Mouse (Mus musculus): ENCODE results near the gene Fbxo42.
A peak's percentile ranks its signal among the peaks of the same experiment; 100 is the strongest.

Fbxo42 gene

DNA sequence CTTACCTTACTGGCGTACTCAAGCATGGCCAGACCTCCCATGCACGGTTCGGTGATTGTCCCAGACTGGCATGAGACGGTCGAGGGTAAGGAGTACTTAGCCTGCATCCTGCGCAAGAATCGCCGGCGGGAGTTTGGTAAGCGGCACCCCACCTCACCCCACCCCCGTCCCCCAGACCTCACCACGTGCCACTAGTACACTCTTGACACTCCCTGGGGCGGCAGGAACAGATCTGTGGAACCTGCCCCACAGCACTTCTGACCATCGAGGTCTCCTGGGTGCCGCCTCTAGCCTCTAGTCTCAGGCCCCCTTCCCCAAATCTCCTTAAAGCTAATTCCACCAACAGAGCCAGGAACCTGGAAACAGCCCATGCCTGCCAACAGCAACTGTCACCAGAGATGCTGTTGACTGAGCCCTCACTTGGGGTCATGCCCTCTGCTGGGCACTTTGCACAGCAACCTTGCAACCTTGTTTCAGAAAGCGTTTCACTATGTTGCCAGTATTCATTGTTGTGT is 66.7 kb downstream of the Fbxo42 start:
- DNase-seq (ENCODE audit: low read depth, low spot score), result peak; percentile 48

DNA sequence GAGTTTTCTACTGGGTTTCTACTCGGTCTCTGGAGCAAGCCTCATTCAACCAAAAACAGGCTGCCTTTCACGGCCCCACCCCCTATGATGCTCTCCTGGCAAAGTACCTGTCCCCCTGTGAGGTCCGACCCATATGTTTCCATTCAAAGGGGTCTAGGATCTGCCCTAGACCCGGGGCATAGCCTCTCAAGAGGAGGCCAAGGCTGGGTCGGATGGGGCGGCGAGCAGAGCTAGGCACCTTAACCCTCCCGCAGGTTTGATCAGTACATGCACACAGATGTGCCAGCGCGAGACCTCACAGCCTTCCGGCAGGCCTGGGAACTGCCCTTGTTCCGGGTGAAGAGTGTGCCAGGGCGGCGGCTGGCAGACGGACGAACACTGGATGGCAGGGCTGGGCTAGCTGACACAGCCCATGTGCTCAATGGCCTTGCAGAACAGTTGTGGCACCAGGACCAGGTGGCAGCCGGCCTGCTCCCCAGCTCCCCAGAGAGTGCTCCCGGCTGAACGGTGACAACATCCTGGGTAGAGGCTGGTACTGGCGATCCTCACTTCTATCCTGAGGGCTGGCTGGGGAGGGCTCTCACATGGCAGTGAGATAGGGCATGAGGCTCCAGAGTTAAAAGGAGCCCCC is 72.0 kb downstream of the Fbxo42 start:
- DNase-seq (ENCODE audit: low read depth, low spot score), result no peak

DNA sequence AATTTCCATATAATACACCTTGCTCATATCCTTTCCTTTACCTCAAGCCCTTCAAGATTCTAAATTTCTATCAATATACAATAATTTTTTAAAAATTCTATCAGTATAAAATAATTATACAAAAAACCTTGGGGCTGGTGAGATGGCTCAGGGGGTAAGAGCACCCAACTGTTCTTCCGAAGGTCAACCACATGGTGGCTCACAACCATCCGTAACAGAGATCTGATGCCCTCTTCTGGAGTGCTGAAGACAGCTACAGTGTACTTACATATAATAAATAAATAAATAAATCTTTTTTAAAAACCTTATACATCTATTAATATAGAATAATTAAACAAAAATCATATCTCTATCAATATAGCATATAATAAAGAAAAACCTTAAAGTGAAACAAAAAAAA is 74.1 kb downstream of the Fbxo42 start:
- no peak for DNase-seq (ENCODE audit: low read depth, low spot score)

DNA sequence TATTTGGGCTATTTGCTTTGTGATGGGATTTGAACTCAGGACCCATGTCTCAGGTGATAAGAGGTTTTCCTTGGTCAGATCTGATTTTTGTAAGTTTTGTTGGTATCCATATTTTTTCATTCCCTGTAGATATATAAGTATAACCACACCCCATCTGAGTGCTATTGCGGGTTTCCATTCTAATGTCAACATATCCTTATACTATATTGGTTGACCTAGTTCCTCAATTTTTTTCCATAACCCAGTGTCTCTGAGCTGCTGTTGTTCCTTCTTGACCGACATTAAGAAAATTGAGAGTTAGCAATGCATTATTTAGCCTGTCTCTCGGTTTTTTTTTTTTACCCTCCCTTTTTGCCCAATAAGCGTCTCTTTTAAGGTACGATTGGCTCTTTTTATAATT is 75.0 kb downstream of the Fbxo42 start:
- no peak for DNase-seq (ENCODE audit: low read depth, low spot score)

DNA sequence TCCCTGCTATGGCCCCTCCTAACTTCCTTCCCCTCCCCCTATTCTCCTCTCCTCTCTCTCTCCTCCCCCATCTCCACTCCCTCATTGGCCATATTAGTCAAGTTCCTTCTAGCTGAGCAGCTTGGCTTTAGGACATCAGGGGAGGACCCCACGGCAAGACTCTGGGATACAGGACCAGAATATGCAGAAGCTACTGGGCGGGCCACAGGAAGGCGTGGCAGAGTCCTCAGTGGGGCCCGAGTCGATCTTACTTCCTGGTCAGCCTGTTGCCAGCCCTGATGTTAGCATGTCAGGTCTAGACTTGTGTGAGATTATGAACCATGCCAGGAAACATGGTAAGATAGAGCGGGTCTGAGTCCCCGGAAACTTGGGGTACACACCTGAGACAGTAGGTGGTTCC is 81.0 kb downstream of the Fbxo42 start:
- DNase-seq (ENCODE audit: low read depth, low spot score), result no peak

DNA sequence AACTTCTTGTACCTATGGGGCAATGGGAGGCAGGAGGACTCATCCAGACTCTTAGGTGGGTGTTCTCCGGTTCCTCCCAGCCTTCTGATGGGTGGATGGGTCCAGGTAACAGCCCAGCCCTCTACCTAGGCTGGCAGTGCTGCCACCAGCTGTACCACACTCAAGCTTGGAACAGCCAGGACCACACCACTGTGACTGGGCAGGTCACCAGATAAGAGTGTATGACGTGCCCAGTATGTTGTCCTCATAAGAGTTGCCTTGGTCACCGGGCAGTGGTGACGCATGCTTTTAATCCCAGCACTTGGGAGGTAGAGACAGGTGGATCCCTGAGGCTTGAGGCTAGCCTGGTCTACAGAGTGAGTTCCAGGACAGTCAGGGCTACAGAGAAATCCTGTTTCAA is 85.5 kb downstream of the Fbxo42 start:
- DNase-seq (ENCODE audit: low read depth, low spot score), result no peak

DNA sequence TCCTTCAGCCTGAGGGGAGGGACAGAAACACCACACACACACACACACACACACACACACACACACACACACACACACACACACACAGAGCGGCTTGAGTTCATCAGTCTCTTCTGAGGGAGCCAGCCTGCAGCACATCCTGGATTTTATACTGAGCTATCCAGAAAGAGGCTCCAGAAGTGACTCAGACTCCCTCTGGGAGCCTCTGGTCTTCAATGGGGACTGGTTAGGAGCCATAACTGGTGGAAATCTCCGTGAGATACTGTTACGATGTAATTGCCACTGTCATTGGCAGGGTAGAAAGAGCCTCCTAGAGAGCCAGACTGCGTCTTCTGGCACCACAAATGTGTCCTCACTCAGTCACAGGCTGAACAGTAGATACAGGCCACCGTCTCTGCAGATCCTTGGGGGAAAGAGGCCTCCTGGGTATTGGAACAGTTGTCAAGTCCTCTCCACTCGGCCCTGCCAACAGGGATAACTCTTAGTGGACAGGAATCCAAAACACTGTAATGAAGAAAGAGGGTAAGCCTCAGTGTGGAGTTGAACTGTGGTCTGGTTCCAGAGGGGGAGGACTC is 87.9 kb downstream of the Fbxo42 start:
- no peak for DNase-seq (ENCODE audit: low read depth, low spot score)

DNA sequence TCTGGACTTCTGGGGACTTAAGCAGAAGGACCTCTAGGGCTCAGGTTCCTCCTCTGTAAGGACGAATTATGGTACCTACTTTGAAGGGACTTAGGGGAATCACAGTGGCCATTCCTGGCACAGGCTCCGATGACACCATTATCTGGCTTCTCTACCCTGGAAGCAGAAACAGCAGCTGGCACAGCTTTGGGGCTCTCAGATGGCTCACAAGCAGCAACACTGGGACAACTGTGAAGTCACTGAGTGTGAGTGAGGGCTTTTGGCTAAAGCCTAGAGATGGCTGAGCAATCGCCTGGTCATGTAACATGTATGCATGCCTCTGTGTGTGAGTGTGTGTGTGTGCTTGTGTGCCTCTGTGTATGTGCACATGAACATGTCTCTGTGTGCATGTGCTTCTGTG is 89.1 kb downstream of the Fbxo42 start:
- no peak for DNase-seq (ENCODE audit: low read depth, low spot score)

DNA sequence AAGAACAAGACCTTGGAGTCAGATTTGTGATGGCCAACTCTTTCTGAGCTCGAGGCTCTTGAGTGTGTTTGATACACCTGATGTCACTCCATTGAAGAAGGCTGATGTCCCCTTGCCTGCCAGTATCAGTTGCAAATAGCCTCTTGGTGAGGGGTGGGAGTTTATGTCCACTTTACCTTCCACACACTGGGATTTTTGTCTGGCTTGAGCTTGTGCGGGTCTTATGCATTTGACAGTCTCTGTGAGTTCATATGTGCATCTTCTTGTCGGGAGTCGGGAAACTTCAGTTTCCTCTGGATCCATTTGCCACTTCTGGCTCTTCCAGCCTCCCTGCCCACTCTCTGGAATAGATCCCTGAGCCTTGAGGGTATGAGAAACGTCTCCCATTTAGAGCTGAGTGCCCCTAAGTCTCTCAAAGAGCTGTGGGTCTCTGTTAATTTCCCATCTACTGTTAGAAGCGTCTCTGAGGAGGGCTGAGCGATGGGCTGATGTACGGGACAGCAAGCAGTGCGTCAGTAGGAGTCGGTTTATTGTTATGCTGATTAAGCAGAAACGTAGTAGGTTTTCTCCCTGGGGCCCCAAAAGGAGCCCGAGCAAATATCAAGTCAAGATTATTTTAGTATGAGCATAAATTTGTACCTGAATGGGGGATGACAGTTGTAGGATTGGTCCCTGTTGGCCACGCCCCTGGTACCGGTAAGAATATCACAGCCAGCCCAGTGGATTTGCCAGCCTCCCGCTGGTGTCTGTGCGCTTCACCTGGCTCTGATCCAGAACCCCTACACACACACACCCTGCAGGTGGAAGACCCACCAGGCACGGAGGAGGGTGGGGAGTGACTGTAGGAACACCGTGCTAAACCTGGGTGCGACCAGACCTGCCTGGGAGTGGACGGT is 91.0 kb downstream of the Fbxo42 start:
- no peak for DNase-seq (ENCODE audit: low read depth, low spot score)

DNA sequence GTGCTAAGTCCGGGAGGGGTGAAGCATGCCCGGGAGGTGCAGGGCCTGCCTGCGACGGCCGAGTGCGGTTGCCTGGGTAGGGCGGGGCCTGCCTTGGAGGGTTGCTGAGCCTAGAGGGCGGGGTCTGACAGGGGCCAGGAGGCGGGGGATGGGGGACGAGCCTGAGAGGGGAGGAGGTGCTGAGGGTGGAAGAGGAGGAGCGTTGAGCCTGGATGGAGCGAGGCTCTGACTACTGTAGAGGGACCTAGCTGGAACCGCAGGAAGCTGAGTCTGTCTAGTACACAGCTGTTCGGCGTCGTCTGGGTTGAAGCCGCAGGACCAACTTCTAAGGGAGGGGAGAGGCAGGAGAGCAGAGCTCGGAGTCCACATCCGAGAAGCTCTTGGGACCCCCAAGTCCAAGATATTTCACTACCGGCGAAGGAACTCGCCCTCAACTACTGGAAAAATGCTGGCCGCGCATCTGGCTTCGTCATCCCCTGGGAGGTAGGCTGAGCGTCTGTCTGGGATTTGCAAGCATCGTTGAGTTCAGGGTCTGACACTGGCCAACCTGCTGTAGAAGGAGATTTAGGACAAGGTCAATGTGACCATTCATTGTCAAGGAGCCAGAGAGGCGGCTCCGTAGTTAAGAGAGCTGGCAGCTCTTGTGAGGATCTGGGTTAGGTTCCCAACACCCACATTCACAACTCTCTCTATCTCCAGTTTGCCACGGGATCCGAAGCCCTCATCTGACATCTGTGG is 91.8 kb downstream of the Fbxo42 start, which contains the start of gene Arhgef19:
Arhgef19 (plus strand) TSS at position 112 of the 738 bp plus-strand sequence.
- peak; percentile 77 for DNase-seq (ENCODE audit: low read depth, low spot score)

DNA sequence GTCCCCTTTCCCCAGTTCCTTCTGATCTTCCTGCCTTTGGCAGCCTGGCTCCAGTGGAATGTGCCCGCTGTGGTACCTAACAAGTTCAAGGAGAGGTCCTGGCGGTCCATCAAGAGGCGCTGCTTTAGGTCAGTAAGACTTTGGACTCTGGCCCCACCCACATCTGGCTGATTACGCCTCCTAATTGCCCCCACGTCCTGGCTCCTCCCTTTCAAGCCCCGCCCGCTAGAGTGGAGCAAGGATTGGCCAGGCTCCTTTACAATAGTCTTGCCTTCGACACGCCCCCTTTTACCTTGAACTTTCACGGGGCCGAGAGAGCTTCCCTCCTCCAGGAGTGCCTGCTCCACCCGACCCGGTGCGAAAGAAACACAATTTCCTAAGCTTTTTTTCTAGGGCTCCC is 92.9 kb downstream of the Fbxo42 start:
- DNase-seq (ENCODE audit: low read depth, low spot score), result peak; percentile 26

DNA sequence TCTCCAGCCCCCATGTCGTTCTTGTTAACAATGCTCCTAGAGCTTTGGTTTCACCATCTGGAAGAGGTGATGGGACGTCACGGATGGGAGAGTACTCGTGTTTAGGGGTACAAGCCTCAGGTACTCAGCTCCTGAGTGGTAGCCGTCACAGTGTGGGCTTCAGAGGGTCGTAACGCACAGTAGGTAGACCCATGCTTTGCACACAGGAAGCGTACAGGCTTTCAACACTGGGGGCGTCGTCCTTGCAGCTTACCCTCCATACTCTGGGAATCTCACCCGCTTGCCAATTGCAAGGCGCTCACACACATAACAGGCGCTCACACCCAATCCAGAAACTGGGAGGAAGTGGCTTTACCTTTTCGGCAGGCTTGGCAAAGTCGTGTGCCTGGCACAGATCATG is 94.1 kb downstream of the Fbxo42 start:
- no peak for DNase-seq (ENCODE audit: low read depth, low spot score)

DNA sequence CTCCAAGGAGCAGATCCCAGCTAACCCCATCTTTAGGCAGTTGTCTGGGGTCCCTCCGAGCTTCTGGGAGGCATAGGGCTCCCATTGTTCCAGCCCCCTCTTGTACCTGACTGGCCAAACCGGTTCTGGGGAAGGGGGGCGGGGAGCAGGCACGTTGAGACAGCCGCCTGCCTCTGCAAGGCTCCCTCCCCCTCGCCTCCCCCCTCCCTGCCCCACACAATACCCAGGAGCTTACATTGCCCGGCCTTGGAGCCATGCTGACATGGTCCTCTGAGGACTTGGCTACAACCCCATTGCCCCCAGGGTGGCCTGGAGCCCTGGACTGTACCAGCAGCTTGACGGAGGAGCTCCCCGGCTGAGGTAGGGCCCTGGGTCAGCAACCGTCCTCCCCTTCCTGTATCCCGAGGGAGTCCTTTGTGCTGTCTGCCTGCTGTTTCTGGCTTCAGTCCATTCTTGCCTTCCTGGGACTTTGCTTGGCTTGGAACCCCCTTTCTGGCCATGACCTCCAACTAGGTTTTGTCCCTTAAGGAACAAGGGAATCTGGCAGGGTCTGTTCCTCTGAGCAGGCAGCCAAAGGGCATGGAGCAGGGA is 95.0 kb downstream of the Fbxo42 start:
- DNase-seq (ENCODE audit: low read depth, low spot score), result no peak

DNA sequence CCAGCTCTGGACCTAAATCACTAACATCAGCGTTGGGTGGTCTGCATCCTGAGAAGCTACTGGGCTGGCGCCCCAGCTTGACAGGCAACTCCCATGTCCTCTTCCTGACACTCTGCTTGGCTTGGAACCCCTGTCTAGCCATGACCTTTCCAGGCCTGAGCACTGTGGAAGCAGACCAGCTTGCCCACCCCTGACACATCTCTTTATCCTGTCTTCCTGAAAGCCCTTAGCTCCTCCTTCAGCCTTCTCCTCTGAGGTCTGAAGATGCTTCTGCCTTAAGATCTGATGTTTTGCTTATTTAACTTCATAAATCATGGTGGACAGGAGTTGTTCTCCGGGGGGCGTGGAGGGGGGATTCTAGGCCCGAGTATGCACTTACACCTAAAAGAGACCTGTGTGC is 95.9 kb downstream of the Fbxo42 start:
- DNase-seq (ENCODE audit: low read depth, low spot score), result no peak

DNA sequence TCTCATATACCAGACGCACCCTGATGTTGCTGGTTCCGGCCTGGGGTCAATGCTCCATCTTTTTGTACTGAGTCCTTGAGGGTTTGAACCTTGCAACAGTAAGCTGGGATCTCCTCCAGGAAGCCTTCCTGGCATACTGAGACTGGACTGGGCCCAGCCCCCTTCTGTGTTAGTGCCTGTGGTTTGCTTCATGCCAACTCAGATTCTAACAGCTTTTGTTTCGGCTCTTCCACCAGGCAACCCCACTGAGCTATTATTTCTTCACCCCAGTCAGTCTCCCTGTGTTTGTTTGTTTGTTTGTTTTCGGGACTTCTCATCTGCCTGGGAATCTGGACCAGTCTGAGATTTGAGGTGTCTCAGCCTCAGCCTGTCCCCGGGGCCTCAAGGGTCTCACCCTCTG is 96.7 kb downstream of the Fbxo42 start:
- no peak for DNase-seq (ENCODE audit: low read depth, low spot score)

DNA sequence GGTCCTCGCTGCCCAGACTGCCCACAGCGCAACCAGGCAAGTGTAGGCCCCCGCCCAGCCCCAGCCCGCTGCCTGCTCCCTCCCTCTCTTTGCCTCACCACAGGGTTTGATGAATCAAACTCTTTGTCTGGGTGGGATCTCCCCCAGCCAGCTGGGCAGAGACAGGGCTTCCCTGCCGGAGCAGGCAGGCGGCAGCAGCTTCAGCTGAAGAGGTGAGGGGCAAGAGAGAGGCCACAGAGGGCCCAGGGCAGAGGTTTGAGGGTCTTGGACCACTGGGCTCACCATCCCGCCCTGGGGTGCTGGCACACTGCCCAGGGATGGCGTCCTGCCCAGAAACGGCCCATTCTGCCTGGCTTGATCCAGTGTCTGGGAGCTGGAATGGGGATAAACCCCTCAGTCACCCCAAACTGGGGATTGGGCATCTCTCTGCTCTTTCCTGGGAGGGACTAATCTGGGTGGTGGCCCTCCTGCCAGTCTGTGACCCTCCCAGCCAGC is 97.3 kb downstream of the Fbxo42 start:
- DNase-seq (ENCODE audit: low read depth, low spot score), result no peak

DNA sequence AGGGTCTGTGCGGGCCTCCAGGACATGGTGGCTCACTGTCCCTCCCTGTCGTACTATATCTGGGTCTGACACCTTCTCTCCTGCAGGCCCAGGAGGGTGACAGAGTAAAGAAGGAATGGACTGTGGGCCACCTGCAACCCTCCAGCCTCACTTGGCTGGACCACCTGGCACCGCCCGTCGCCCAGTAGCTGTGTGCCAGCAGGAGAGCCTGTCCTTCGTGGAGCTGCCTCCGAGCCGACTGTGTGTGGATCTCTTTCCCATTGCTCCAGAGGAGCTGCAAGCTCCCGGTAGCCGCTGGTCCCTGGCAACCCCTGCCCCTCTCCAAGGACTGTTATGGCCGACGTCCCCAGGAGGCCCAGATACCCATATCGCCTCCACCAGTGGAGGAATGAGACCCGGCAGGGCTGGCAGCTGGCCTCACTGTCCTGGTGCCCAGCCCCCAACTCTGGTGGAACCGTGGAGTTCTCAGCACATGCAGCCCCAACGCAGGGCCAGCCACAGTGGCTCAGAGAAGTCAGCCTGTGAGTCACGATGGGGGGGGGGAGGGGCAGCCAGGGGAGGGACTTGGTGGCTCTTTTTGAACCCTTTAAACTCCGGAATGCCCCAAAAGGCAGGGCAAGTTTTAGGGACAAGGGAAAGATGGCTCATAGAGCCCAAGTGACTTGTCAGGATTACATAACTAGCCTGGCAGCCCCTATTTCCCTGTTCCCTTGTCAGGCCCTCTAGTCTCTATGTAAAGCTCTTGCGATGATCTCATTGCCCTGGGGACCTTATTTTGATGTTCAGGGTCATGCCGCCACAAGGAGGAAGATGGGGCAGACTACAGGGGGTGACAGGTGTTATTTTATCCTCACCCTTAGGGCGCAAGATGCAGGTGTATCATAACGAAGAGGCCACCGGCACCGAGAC is 98.6 kb downstream of the Fbxo42 start:
- no peak for DNase-seq (ENCODE audit: low read depth, low spot score)

DNA sequence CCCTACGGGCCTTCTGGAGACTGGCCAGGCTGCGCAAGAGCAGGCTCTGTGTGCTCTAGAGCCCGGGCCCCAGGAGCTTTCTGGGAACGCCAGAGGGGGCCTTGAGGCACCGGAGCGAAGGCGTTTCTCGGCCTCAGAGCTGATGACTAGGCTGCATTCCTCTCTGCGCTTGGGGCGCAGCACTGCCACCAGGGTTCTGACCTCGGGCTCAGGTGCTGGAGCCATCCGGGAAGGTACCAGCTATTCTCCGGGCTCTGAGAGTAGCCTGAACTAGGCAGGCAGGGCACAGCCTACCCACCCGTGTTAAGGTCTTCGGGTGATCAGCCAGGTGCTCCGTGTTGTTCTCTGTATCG is 99.3 kb downstream of the Fbxo42 start:
- DNase-seq (ENCODE audit: low read depth, low spot score), result no peak

DNA sequence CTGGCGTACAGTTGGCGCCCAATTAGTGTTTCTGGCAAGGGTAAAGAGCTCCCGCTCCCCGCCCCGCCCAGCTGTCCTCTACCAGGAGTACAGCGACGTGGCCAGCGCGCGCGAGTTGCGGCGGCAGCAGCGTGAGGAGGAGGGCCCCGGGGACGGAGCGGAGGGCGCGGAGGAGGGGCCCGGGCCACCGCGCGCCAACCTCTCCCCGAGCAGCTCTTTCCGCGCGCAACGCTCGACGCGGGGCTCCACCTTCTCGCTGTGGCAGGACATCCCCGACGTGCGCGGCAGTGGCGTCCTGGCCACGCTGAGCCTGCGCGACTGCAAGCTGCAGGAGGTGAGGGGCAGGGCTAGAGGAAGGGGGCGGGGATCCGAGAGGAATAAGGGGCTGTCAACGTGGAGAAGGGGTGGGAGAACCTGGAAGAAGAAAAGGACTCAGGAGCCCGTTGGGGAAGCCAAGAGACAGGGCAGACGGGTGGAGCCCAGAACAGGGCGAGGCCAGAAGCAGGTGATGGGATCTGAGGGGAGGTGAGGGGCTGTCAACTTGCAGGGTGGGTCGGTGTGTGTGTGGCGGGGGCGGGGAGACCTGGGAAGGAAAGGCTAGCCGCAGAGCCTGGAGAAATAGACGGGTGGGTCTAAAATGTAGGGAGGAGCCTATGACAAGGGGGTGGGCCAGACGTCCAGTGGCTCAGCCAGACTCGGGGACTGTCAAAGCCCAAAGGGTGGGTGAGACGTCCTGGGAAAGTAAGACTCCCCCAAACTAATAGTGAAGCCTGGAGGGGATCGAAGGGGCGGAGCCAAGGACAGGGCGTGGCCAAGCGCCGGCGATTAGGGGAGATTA is 100.3 kb downstream of the Fbxo42 start:
- DNase-seq (ENCODE audit: low read depth, low spot score), result no peak

DNA sequence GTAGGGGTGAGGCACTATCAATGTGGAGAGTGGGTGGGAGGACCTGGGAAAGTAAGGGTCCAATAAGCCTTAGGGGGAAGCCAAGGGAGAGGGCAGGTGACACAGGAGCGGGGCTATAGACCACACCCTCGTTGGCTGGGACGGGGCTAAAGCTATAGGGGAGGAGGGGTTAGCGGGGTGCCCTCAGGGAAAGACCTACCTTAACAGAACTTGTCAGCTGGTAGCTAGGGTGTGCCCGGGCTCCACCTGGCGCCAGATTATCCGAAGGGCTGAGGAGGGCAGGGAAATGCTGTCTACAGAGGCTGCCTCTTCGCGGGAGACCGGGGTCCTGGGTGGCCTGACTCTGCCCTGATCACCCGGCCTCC is 100.9 kb downstream of the Fbxo42 start:
- no peak for DNase-seq (ENCODE audit: low read depth, low spot score)
